Mouse (Mus musculus) neural tube, embryonic 11.5 days (tissue): Measurements from ENCODE around the gene Palld. TPM values are rescaled to one million over a fixed set of nuclear protein-coding genes. Genes with fewer than 3 reads are reported as not detected.

Experiments
- ATAC-seq: fragments of 200-750 bp; cut with Nextera tagmentation; 2 replicates; pipeline ENCODE4 v1.8.0; 2017; ENCODE audit warnings: moderate number of reproducible peaks, mild to moderate bottlenecking, moderate TSS enrichment, moderate library complexity; ENCODE audit not compliant: insufficient read depth, low FRiP score, low TSS enrichment
- DNase-seq: peaks from one replicate; pipeline ENCODE4 v3.0.0-alpha.2; 2015; ENCODE audit warnings: low spot score
- H3K27ac ChIP-seq: fragments of 300-500 bp; sonication (generic); 2 replicates; pipeline ENCODE4 v1.5.1; 2014; ENCODE audit warnings: low read depth, mild to moderate bottlenecking, low read length
- H3K27me3 ChIP-seq: fragments of 300-500 bp; sonication (generic); 2 replicates; pipeline ENCODE4 v1.6.1; 2014; ENCODE audit warnings: mild to moderate bottlenecking, low read length, mixed read lengths; ENCODE audit not compliant: control insufficient read depth, insufficient read depth
- H3K36me3 ChIP-seq: fragments of 300-500 bp; sonication (generic); 2 replicates; pipeline ENCODE4 v1.6.1; 2014; ENCODE audit warnings: mild to moderate bottlenecking, low read length, moderate library complexity, mixed read lengths; ENCODE audit not compliant: control insufficient read depth, insufficient read depth
- H3K4me1 ChIP-seq: fragments of 300-500 bp; sonication (generic); 2 replicates; pipeline ENCODE4 v1.6.1; 2014; ENCODE audit warnings: low read length, mixed read lengths; ENCODE audit not compliant: control insufficient read depth, insufficient read depth
- H3K4me2 ChIP-seq: fragments of 300-500 bp; sonication (generic); 2 replicates; pipeline ENCODE4 v1.6.1; 2014; ENCODE audit warnings: low read depth, mild to moderate bottlenecking, moderate library complexity
- H3K4me3 ChIP-seq: fragments of 300-500 bp; sonication (generic); 2 replicates; pipeline ENCODE4 v1.5.1; 2014; ENCODE audit warnings: low read depth, low read length
- H3K9ac ChIP-seq: fragments of 300-500 bp; sonication (generic); 2 replicates; pipeline ENCODE4 v1.6.1; 2014; ENCODE audit warnings: mild to moderate bottlenecking, low read length
- H3K9me3 ChIP-seq: fragments of 300-500 bp; sonication (generic); 2 replicates; pipeline ENCODE4 v1.6.1; 2016; ENCODE audit warnings: low read length; ENCODE audit not compliant: control insufficient read depth
- WGBS: fragments of 180-500 bp; shearing (Covaris S2); extraction: QIAGEN DNeasy Blood & Tissue Kit; methylation state at CpG from one replicate; pipeline ENCODE4 v1.1.7; 2014; 5-methylcytosine and 5-hydroxymethylcytosine counted together
- polyA plus RNA-seq: library from polyadenylated mRNA; unstranded; fragments of >200 nt; fragmentation: Nextera tagmentation; extraction: Ambion mirVana; gene quantifications from 2 replicates; pipeline ENCODE4 v1.2.1, GENCODE M21; 2014

Gene Palld
- polyA plus RNA-seq, 1 experiment from 2014 or later = 54.7 TPM

- Histone ChIP-seq H3K27me3 (no peaks in the 10 kb centered on the region), H3K36me3 (no peaks in the 10 kb centered on the region), H3K4me2 (no peak overlapping the region), H3K9me3 (no peaks in the 10 kb centered on the region), H3K27ac (no peak overlapping the region), H3K4me1 (no peaks in the 10 kb centered on the region), H3K9ac (no peak overlapping the region), H3K4me3 (no peak overlapping the region)
- 57% methylated on average over 4 of the region's 4 CpGs for WGBS
- DNase-seq = no peak
- no peak for ATAC-seq
Observed at GRCm38 (mm10) chr8:61736117-61736516, 166.4 kb downstream of the Palld start.

- Histone ChIP-seq H3K4me3 (no peak overlapping the region), H3K4me2 (no peak overlapping the region), H3K4me1 (no peaks in the 10 kb centered on the region), H3K27me3 (no peaks in the 10 kb centered on the region), H3K9me3 (no peaks in the 10 kb centered on the region), H3K9ac (no peak overlapping the region), H3K36me3 (no peaks in the 10 kb centered on the region), H3K27ac (no peak overlapping the region)
- ATAC-seq (no peak), DNase-seq (no peak)
- WGBS = 90% methylated on average over 8 of the region's 8 CpGs
Observed at GRCm38 (mm10) chr8:61734164-61734563, 168.3 kb downstream of the Palld start.

- Histone ChIP-seq H3K9me3 (no peaks in the 10 kb centered on the region), H3K27me3 (no peaks in the 10 kb centered on the region), H3K4me2 (no peak overlapping the region), H3K36me3 (no peaks in the 10 kb centered on the region), H3K27ac (no peak overlapping the region), H3K4me3 (no peak overlapping the region), H3K4me1 (no peaks in the 10 kb centered on the region), H3K9ac (no peak overlapping the region)
- no peak for DNase-seq
- 88% methylated on average over 6 of the region's 6 CpGs for WGBS
- ATAC-seq = no peak
Observed at GRCm38 (mm10) chr8:61732184-61732583, 170.3 kb downstream of the Palld start.

- no peak for DNase-seq
- Histone ChIP-seq H3K9ac (no peak overlapping the region), H3K36me3 (no peaks in the 10 kb centered on the region), H3K4me3 (no peak overlapping the region), H3K4me2 (no peak overlapping the region), H3K27me3 (no peaks in the 10 kb centered on the region), H3K4me1 (no peaks in the 10 kb centered on the region), H3K27ac (no peak overlapping the region), H3K9me3 (no peaks in the 10 kb centered on the region)
- WGBS = 77% methylated on average over 5 of the region's 5 CpGs
- ATAC-seq = no peak
Observed at GRCm38 (mm10) chr8:61731306-61732088, 171.0 kb downstream of the Palld start.

- Histone ChIP-seq H3K9ac (no peak overlapping the region), H3K36me3 (no peaks in the 10 kb centered on the region), H3K4me1 (no peaks in the 10 kb centered on the region), H3K27ac (no peak overlapping the region), H3K9me3 (no peaks in the 10 kb centered on the region), H3K27me3 (no peaks in the 10 kb centered on the region), H3K4me2 (no peak overlapping the region), H3K4me3 (no peak overlapping the region)
- DNase-seq = no peak
- 97% methylated on average over 6 of the region's 6 CpGs for WGBS
- no peak for ATAC-seq
Observed at GRCm38 (mm10) chr8:61730669-61731068, 171.8 kb downstream of the Palld start.

GRCm38 (mm10) chr8:61725306-61726017 lies 177.0 kb downstream of the Palld start:
- Histone ChIP-seq H3K36me3 (no peaks in the 10 kb centered on the region), H3K9ac (no peak overlapping the region), H3K4me3 (no peak overlapping the region), H3K27me3 (no peaks in the 10 kb centered on the region), H3K9me3 (no peaks in the 10 kb centered on the region), H3K27ac (no peak overlapping the region), H3K4me1 (no peaks in the 10 kb centered on the region), H3K4me2 (no peak overlapping the region)
- no peak for DNase-seq
- 75% methylated on average over 8 of the region's 8 CpGs for WGBS
- ATAC-seq = no peak

DNA sequence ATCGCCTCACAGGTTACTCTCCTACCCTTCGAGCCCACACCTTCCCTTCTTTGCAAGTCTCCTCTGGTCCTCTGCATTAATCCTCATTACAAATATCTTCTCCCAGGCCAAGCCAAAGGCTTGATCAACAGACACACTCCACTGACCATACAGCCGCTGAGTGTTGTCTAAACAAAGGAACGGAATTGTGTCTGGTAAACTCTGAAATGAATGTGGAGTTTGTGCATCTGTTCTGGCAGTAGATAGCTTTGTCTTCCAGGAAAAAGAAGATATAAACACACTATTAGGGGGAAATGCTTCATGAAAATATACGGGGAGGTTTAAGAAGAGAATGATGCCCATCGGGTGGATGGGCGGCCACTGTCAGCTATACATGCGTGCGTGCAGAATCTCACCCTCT lies 180.3 kb downstream of the Palld start:
- H3K9ac ChIP-seq = no peak overlapping the region
- 94% methylated on average over 9 of the region's 9 CpGs for WGBS
- DNase-seq (no peak), ATAC-seq (no peak)
- H3K9me3 ChIP-seq = no peaks in the 10 kb centered on the region
- no peak overlapping the region for H3K4me2 ChIP-seq
- H3K27ac ChIP-seq = no peak overlapping the region
- no peaks in the 10 kb centered on the region for H3K27me3 ChIP-seq
- H3K36me3 ChIP-seq = 0 out of 2 replicates have a peak, but pooled peaks cover 5% of the 10 kb centered on the region
- no peak overlapping the region for H3K4me3 ChIP-seq
- no peaks in the 10 kb centered on the region for H3K4me1 ChIP-seq

DNA sequence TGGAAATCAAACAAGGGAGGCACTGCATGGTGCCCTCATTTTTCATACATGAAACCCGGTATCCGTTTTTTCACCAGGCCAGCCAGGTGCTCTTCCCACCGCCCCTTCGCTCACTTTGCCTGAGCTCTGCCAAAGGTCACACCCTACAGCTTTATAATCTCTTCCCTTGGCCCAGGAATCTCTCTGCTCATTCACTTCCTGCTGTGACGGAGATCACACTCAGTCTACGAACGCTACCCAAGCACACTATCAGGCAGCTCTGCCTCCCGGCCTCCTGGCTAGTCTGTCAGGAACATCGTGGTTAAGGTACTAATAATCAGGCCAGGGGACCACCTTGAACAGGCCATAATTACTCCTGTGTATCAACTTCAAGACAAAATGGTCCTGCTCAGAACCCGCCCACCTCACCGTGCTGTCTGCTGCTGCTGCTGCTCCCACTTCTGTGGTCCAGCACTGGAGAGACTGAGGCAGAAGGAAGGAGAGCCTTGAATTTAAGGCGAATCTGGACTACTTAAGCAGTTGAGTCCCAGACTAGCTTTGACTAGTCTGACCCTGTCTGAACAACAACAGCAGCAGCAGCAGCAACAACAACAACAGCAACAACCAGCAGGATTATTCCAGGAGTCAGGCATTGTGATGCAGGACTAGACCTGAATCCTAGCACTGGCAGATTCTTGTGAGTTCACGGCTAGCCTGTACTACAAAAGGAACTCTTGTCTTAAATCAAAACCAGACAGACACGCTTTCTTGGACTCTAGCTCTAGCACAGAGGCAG lies 187.0 kb downstream of the Palld start:
- ATAC-seq = no peak
- Histone ChIP-seq H3K4me2 (no peak overlapping the region), H3K4me3 (no peak overlapping the region), H3K36me3 (0 out of 2 replicates have a peak, but pooled peaks cover 5% of the 10 kb centered on the region), H3K9me3 (no peaks in the 10 kb centered on the region), H3K9ac (no peak overlapping the region), H3K27me3 (no peaks in the 10 kb centered on the region), H3K27ac (no peak overlapping the region), H3K4me1 (no peaks in the 10 kb centered on the region)
- WGBS = 40% methylated on average over 14 of the region's 14 CpGs
- no peak for DNase-seq
